Mouse (Mus musculus) thymus, adult 2 months (tissue): ENCODE results near the gene Siglecf.

Source experiments
- CTCF ChIP-seq: fragments of 200-500 bp; IDR thresholded peaks from 2 replicates; pipeline ENCODE4 v1.5.1; 2012; ENCODE audit warnings: mild to moderate bottlenecking, control low read depth, low read length, moderate library complexity, borderline replicate concordance; ENCODE audit not compliant: control insufficient read depth, poor library complexity, insufficient read depth; ENCODE audit errors: extremely low read depth
- POLR2A ChIP-seq: fragments of 200-500 bp; IDR thresholded peaks from 2 replicates; pipeline ENCODE4 v1.6.1; 2012; ENCODE audit warnings: mild to moderate bottlenecking, low read length, control low read depth, moderate library complexity; ENCODE audit not compliant: control insufficient read depth, poor library complexity, insufficient read depth; ENCODE audit errors: extremely low read depth

- TF ChIP-seq CTCF, result no peak
- no peak for TF ChIP-seq POLR2A
Observed at GRCm38 (mm10) chr7:43326223-43326780, 24.8 kb upstream of the Siglecf start.
